Mouse (Mus musculus): ENCODE data around the gene Chrm2. TPM values are rescaled to one million over a fixed set of nuclear protein-coding genes. Genes with fewer than 3 reads are reported as not detected.

The Chrm2 gene
- total and polyA plus RNA-seq, 3 experiments = not detected

- no peaks in the 10 kb centered on the region for H3K27me3 ChIP-seq (replicated peaks)
- H3K9me3 ChIP-seq (replicated peaks; ENCODE audit: low read length) = no peaks in the 10 kb centered on the region
- no peaks in the 10 kb centered on the region for H3K4me1 ChIP-seq (ENCODE audit: control insufficient read depth in 1 of 2, insufficient read depth in 2 of 2)
- no peak overlapping the region for H3K4me2 ChIP-seq (ENCODE audit: insufficient read depth, low read depth, poor library complexity, severe bottlenecking)
- DNase-seq (ENCODE audit: extremely low read depth) = no peak
- in situ Hi-C loops (cut with MboI; ENCODE audit: low pct_ligation_motif_present, low pct_unique_long_range_greater_than_20kb, low sequenced_read_pairs) (no loop called here), dilution Hi-C loops (cut with MboI; ENCODE audit: extremely low pct_ligation_motif_present, extremely low pct_unique_long_range_greater_than_20kb, low sequenced_read_pairs) (no loop called here)
- no peak overlapping the region for H3K9ac ChIP-seq (ENCODE audit: insufficient read depth, low read depth)
- no peaks in the 10 kb centered on the region for H3K79me2 ChIP-seq (replicated peaks; ENCODE audit: control insufficient read depth, extremely low read depth, insufficient read depth, poor library complexity, severe bottlenecking)
- no peak for TF ChIP-seq POLR2AphosphoS2 (IDR thresholded peaks at IDR 0.05; ENCODE audit: low read depth, low read length)
- TF ChIP-seq ZMIZ1 (IDR thresholded peaks at IDR 0.05; ENCODE audit: low read depth, low read length) = no peak
- no peak for TF ChIP-seq KAT2A (IDR thresholded peaks at IDR 0.05; ENCODE audit: insufficient replicate concordance, low read length)
- TF ChIP-seq MYC (IDR thresholded peaks at IDR 0.05; ENCODE audit: low read depth, low read length) = no peak
- no peaks in the 10 kb centered on the region for H3K36me3 ChIP-seq (replicated peaks in 1 of 2; ENCODE audit: control insufficient read depth in 1 of 2, insufficient read depth in 1 of 2, low read length in 1 of 2)
- H3K27ac ChIP-seq (ENCODE audit: insufficient read depth, low read depth) = no peak overlapping the region
- no peak overlapping the region for H3K4me3 ChIP-seq (replicated peaks in 1 of 3; ENCODE audit: low read depth in 2 of 3, low read length in 2 of 3, poor library complexity in 1 of 3)
Observed at GRCm38 (mm10) chr6:36377936-36378335, 9.9 kb upstream of the Chrm2 start.

- Histone ChIP-seq H3K9me3 (replicated peaks; ENCODE audit: low read length) (no peaks in the 10 kb centered on the region), H3K79me2 (replicated peaks; ENCODE audit: control insufficient read depth, extremely low read depth, insufficient read depth, poor library complexity, severe bottlenecking) (no peaks in the 10 kb centered on the region), H3K9ac (ENCODE audit: insufficient read depth, low read depth) (no peak overlapping the region), H3K27ac (ENCODE audit: insufficient read depth, low read depth) (no peak overlapping the region), H3K4me1 (ENCODE audit: control insufficient read depth in 1 of 2, insufficient read depth in 2 of 2) (no peaks in the 10 kb centered on the region), H3K4me3 (replicated peaks in 1 of 3; ENCODE audit: low read depth in 2 of 3, low read length in 2 of 3, poor library complexity in 1 of 3) (no peak overlapping the region), H3K4me2 (ENCODE audit: insufficient read depth, low read depth, poor library complexity, severe bottlenecking) (no peak overlapping the region), H3K36me3 (replicated peaks in 1 of 2; ENCODE audit: control insufficient read depth in 1 of 2, insufficient read depth in 1 of 2, low read length in 1 of 2) (no peaks in the 10 kb centered on the region), H3K27me3 (replicated peaks) (no peaks in the 10 kb centered on the region)
- TF ChIP-seq EP300 (IDR thresholded peaks at IDR 0.05; ENCODE audit: low read length) = no peak
- no peak for TF ChIP-seq JUN (IDR thresholded peaks at IDR 0.05; ENCODE audit: insufficient read depth, low read depth, low read length)
- in situ Hi-C loops (cut with MboI; ENCODE audit: low pct_ligation_motif_present, low pct_unique_long_range_greater_than_20kb, low sequenced_read_pairs) = no loop called here
- DNase-seq (ENCODE audit: extremely low read depth) = no peak
- dilution Hi-C loops (cut with MboI; ENCODE audit: extremely low pct_ligation_motif_present, extremely low pct_unique_long_range_greater_than_20kb, low sequenced_read_pairs) = no loop called here
Observed at GRCm38 (mm10) chr6:36384102-36384501, 3.8 kb upstream of the Chrm2 start.

- Histone ChIP-seq H3K27me3 (replicated peaks) (no peaks in the 10 kb centered on the region), H3K9ac (ENCODE audit: insufficient read depth, low read depth) (no peak overlapping the region), H3K79me2 (replicated peaks; ENCODE audit: control insufficient read depth, extremely low read depth, insufficient read depth, poor library complexity, severe bottlenecking) (no peaks in the 10 kb centered on the region), H3K4me3 (replicated peaks in 1 of 3; ENCODE audit: low read depth in 2 of 3, low read length in 2 of 3, poor library complexity in 1 of 3) (no peak overlapping the region), H3K4me1 (ENCODE audit: control insufficient read depth in 1 of 2, insufficient read depth in 2 of 2) (no peaks in the 10 kb centered on the region), H3K4me2 (ENCODE audit: insufficient read depth, low read depth, poor library complexity, severe bottlenecking) (no peak overlapping the region), H3K27ac (ENCODE audit: insufficient read depth, low read depth) (no peak overlapping the region), H3K36me3 (replicated peaks in 1 of 2; ENCODE audit: control insufficient read depth in 1 of 2, insufficient read depth in 1 of 2, low read length in 1 of 2) (no peaks in the 10 kb centered on the region), H3K9me3 (replicated peaks; ENCODE audit: low read length) (no peaks in the 10 kb centered on the region)
- in situ Hi-C loops (cut with MboI; ENCODE audit: low pct_ligation_motif_present, low pct_unique_long_range_greater_than_20kb, low sequenced_read_pairs) = no loop called here
- DNase-seq (ENCODE audit: extremely low read depth) = no peak
- dilution Hi-C loops (cut with MboI; ENCODE audit: extremely low pct_ligation_motif_present, extremely low pct_unique_long_range_greater_than_20kb, low sequenced_read_pairs) = no loop called here
- no peak for TF ChIP-seq POLR2A (IDR thresholded peaks at IDR 0.05; ENCODE audit: low read depth, low read length)
- TF ChIP-seq MXI1 (IDR thresholded peaks at IDR 0.05; ENCODE audit: low read depth, low read length) = no peak
- no peak for TF ChIP-seq CHD2 (IDR thresholded peaks at IDR 0.05; ENCODE audit: low read length)
- no peak for TF ChIP-seq HCFC1 (IDR thresholded peaks at IDR 0.05; ENCODE audit: low read depth, low read length)
- no peak for TF ChIP-seq TBP (conservative IDR thresholded peaks at IDR 0.05; ENCODE audit: low read depth, low read length)
- no peak for TF ChIP-seq MYC (IDR thresholded peaks at IDR 0.05; ENCODE audit: low read depth, low read length)
- TF ChIP-seq USF1 (IDR thresholded peaks at IDR 0.05; ENCODE audit: low read depth, low read length) = no peak
- TF ChIP-seq ETS1 (conservative IDR thresholded peaks at IDR 0.05; ENCODE audit: low read depth, low read length) = no peak
- TF ChIP-seq CHD1 (IDR thresholded peaks at IDR 0.05; ENCODE audit: low read depth, low read length) = no peak
- TF ChIP-seq RCOR1 (conservative IDR thresholded peaks at IDR 0.05; ENCODE audit: low read depth, low read length) = no peak
- TF ChIP-seq USF2 (conservative IDR thresholded peaks at IDR 0.05; ENCODE audit: low read depth, low read length) = no peak
- no peak for TF ChIP-seq UBTF (IDR thresholded peaks at IDR 0.05; ENCODE audit: low read depth, low read length)
- TF ChIP-seq BHLHE40 (IDR thresholded peaks at IDR 0.05; ENCODE audit: low read depth, low read length) = no peak
- no peak for TF ChIP-seq MAZ (IDR thresholded peaks at IDR 0.05; ENCODE audit: low read depth, low read length)
Observed at GRCm38 (mm10) chr6:36388401-36389259, 746 bp downstream of the Chrm2 start.

Data from CH12.LX (cell line).